Mouse (Mus musculus) kidney, embryonic 14.5 days (tissue): ENCODE results near the gene Kcnc4. TPM values are rescaled to one million over a fixed set of nuclear protein-coding genes. Genes with fewer than 3 reads are reported as not detected.

Experiments used
- polyA plus RNA-seq: library from polyadenylated mRNA; unstranded; fragments of >200 nt; fragmentation: Nextera tagmentation; extraction: Ambion mirVana; gene quantifications from 2 replicates; pipeline ENCODE4 v1.2.1, GENCODE M21; 2014

Kcnc4 gene
- polyA plus RNA-seq, 1 experiment from 2014 or later: 0.16 TPM

Other genes with a start within 250 kb of the Kcnc4 start
- gene Cym, start 237.8 kb downstream of the Kcnc4 start, polyA plus RNA-seq: not detected in 2 replicates
- not detected in 2 replicates for gene A630076J17Rik, start 228.9 kb downstream of the Kcnc4 start, polyA plus RNA-seq
- 0.09 TPM in 1 of 2 replicates, not detected in the other for gene Prok1, start 219.8 kb downstream of the Kcnc4 start, polyA plus RNA-seq
- gene Lamtor5, start 180.7 kb downstream of the Kcnc4 start, polyA plus RNA-seq: 190 and 230 TPM in 2 replicates
- 4.4 and 5.1 TPM in 2 replicates for gene Slc16a4, start 168.3 kb downstream of the Kcnc4 start, polyA plus RNA-seq
- gene Rbm15, start 125.9 kb downstream of the Kcnc4 start, polyA plus RNA-seq: 20.9 and 21.0 TPM in 2 replicates
- gene Slc6a17, start 58.5 kb upstream of the Kcnc4 start, polyA plus RNA-seq: 1.7 and 2.9 TPM in 2 replicates
- gene Ubl4b, start 95.5 kb upstream of the Kcnc4 start, polyA plus RNA-seq: not detected in 2 replicates
- gene Alx3, start 135.5 kb upstream of the Kcnc4 start, polyA plus RNA-seq: 0.26 TPM in 1 of 2 replicates, not detected in the other
- gene Gm10961, start 171.8 kb upstream of the Kcnc4 start, polyA plus RNA-seq: not detected in 2 replicates
- gene Strip1, start 172.1 kb upstream of the Kcnc4 start, polyA plus RNA-seq: 33.3 and 55.0 TPM in 2 replicates
- 73.8 and 119 TPM in 2 replicates for gene Ahcyl1, start 237.0 kb upstream of the Kcnc4 start, polyA plus RNA-seq